32 mouse cellular contexts compared by ENCODE assay signal in genomic region chr2:71140622-71141021, GRCm38 (mm10). TPM values are rescaled to one million over a fixed set of nuclear protein-coding genes. Genes with fewer than 3 reads are reported as not detected.
DNase-seq lines count a peak whose midpoint lies in the region; ATAC-seq and TF ChIP-seq lines count a peak whose summit lies in the region.
"Had no signal": no experiment of that assay in that cellular context is flagged by ENCODE, and none has a peak within 500 bp of the region (broad histone marks: within the 10 kb centered on the region; RNA-seq: fewer than 3 reads in every experiment).

No protein-coding gene starts in this region.

- no peak overlapping the region for H3K4me3 ChIP-seq in midbrain, embryonic 11.5 days (ENCODE audit: low read depth, low read length)
- H3K4me3 ChIP-seq in midbrain, postnatal 0 days (ENCODE audit: low read depth, low read length) = no peak overlapping the region
- H3K4me3 ChIP-seq in ES-Bruce4 (ENCODE audit: low read depth, low read length) (peak overlapping the region; percentile 22), MEL (ENCODE audit: control insufficient read depth in 1 of 2, insufficient read depth in 1 of 2, low read depth in 2 of 2, low read length in 2 of 2) (no peak overlapping the region)
- no peak overlapping the region for H3K4me3 ChIP-seq in intestine, embryonic 16.5 days (ENCODE audit: low read length)
- H3K4me3 ChIP-seq: embryonic facial prominence, embryonic 10.5 days; embryonic facial prominence, embryonic 13.5 days; erythroblast, embryonic 14.5 days; forebrain, embryonic 12.5 days; forebrain, embryonic 15.5 days; heart, embryonic 12.5 days; heart, embryonic 15.5 days; hindbrain, embryonic 10.5 days; hindbrain, embryonic 13.5 days had no signal

- TF ChIP-seq CTCF in midbrain, postnatal 0 days (IDR thresholded peaks at IDR 0.05) = no peak
- no peak for TF ChIP-seq CTCF in ES-Bruce4 (IDR thresholded peaks at IDR 0.05; ENCODE audit: low read depth, low read length)
- no peak for TF ChIP-seq CTCF in MEL (IDR thresholded peaks at IDR 0.05 in 2 of 3, conservative IDR thresholded peaks at IDR 0.05 in 1 of 3; ENCODE audit: control insufficient read depth in 1 of 3, insufficient read depth in 1 of 3, low read depth in 2 of 3, low read length in 3 of 3, poor library complexity in 1 of 3, severe bottlenecking in 1 of 3)

- no peaks in the 10 kb centered on the region for H3K27me3 ChIP-seq in midbrain, embryonic 11.5 days (ENCODE audit: control insufficient read depth, insufficient read depth, low read length)
- H3K27me3 ChIP-seq in midbrain, postnatal 0 days (ENCODE audit: insufficient read depth, low read length) = no peaks in the 10 kb centered on the region
- no peaks in the 10 kb centered on the region for H3K27me3 ChIP-seq in ES-Bruce4 (ENCODE audit: control insufficient read depth, insufficient read depth, low read length, poor library complexity, severe bottlenecking)
- no peaks in the 10 kb centered on the region for H3K27me3 ChIP-seq in MEL (ENCODE audit: control insufficient read depth in 1 of 2, insufficient read depth in 2 of 2, low read length in 2 of 2)
- no peaks in the 10 kb centered on the region for H3K27me3 ChIP-seq in intestine, embryonic 16.5 days (replicated peaks; ENCODE audit: control insufficient read depth, insufficient read depth, low read length)
- H3K27me3 ChIP-seq: forebrain, embryonic 12.5 days; forebrain, embryonic 15.5 days; heart, embryonic 15.5 days; hindbrain, embryonic 13.5 days; Patski had no signal

- H3K4me2 ChIP-seq in midbrain, embryonic 11.5 days = no peak overlapping the region
- H3K4me2 ChIP-seq in midbrain, postnatal 0 days (ENCODE audit: low read depth, low read length, poor library complexity, severe bottlenecking) = no peak overlapping the region
- no peak overlapping the region for H3K4me2 ChIP-seq in intestine, embryonic 16.5 days (ENCODE audit: low read depth, low read length)
- H3K4me2 ChIP-seq: embryonic facial prominence, embryonic 13.5 days; forebrain, embryonic 12.5 days; forebrain, embryonic 15.5 days; heart, embryonic 12.5 days; heart, embryonic 15.5 days; hindbrain, embryonic 13.5 days had no signal

- H3K27ac ChIP-seq in midbrain, embryonic 11.5 days (ENCODE audit: low read depth, low read length) = no peak overlapping the region
- no peak overlapping the region for H3K27ac ChIP-seq in midbrain, postnatal 0 days (ENCODE audit: low read depth, low read length)
- H3K27ac ChIP-seq in ES-Bruce4 (ENCODE audit: insufficient read depth, low read length) (no peak overlapping the region), MEL (ENCODE audit: control insufficient read depth, low read depth, low read length) (no peak overlapping the region)
- no peak overlapping the region for H3K27ac ChIP-seq in intestine, embryonic 16.5 days (ENCODE audit: low read length)
- H3K27ac ChIP-seq: embryonic facial prominence, embryonic 10.5 days; embryonic facial prominence, embryonic 13.5 days; forebrain, embryonic 12.5 days; forebrain, embryonic 15.5 days; heart, embryonic 15.5 days; hindbrain, embryonic 10.5 days; hindbrain, embryonic 13.5 days; hindbrain, postnatal 0 days had no signal

- no peaks in the 10 kb centered on the region for H3K9me3 ChIP-seq in midbrain, embryonic 11.5 days (ENCODE audit: control insufficient read depth, low read length)
- H3K9me3 ChIP-seq in midbrain, postnatal 0 days (ENCODE audit: low read length) = no peaks in the 10 kb centered on the region
- H3K9me3 ChIP-seq in ES-Bruce4 (replicated peaks; ENCODE audit: control insufficient read depth, insufficient read depth, low read length, poor library complexity, severe bottlenecking) = no peaks in the 10 kb centered on the region
- no peaks in the 10 kb centered on the region for H3K9me3 ChIP-seq in MEL (replicated peaks; ENCODE audit: insufficient read depth, low read length)
- H3K9me3 ChIP-seq in intestine, embryonic 16.5 days (ENCODE audit: control insufficient read depth, low read length) = no peaks in the 10 kb centered on the region
- H3K9me3 ChIP-seq: embryonic facial prominence, embryonic 10.5 days; embryonic facial prominence, embryonic 13.5 days; forebrain, embryonic 12.5 days; forebrain, embryonic 15.5 days; heart, embryonic 15.5 days; hindbrain, embryonic 13.5 days had no signal

- TF ChIP-seq RAD21 in MEL (IDR thresholded peaks at IDR 0.05; ENCODE audit: low read depth, low read length) = no peak

- no peaks in the 10 kb centered on the region for H3K79me2 ChIP-seq in MEL (ENCODE audit: control insufficient read depth, insufficient read depth, low read length, poor library complexity)

- 74% methylated on average over 4 of the region's 4 CpGs for WGBS in midbrain, embryonic 11.5 days
- 72% methylated on average over 4 of the region's 4 CpGs for WGBS in midbrain, postnatal 0 days
- 71% methylated on average over 4 of the region's 4 CpGs for WGBS in intestine, embryonic 16.5 days

- H3K9ac ChIP-seq in midbrain, embryonic 11.5 days (ENCODE audit: low read length) = no peak overlapping the region
- no peak overlapping the region for H3K9ac ChIP-seq in midbrain, postnatal 0 days (replicated peaks; ENCODE audit: low read length, poor library complexity, severe bottlenecking)
- no peak overlapping the region for H3K9ac ChIP-seq in ES-Bruce4 (ENCODE audit: low read depth, poor library complexity, severe bottlenecking)
- no peak overlapping the region for H3K9ac ChIP-seq in MEL (ENCODE audit: control insufficient read depth, low read depth, low read length, poor library complexity, severe bottlenecking)
- no peak overlapping the region for H3K9ac ChIP-seq in intestine, embryonic 16.5 days (ENCODE audit: low read depth, low read length)
- H3K9ac ChIP-seq: embryonic facial prominence, embryonic 13.5 days; forebrain, embryonic 12.5 days; forebrain, embryonic 15.5 days; heart, embryonic 12.5 days; heart, embryonic 15.5 days; hindbrain, embryonic 13.5 days had no signal

- ATAC-seq in midbrain, embryonic 11.5 days (ENCODE audit: low FRiP score) = no peak
- ATAC-seq in midbrain, postnatal 0 days (ENCODE audit: low FRiP score) = no peak
- ATAC-seq in intestine, embryonic 16.5 days = no peak
- ATAC-seq: activated CD4-positive, CD25-positive, alpha-beta regulatory T cell, adult 4 months; forebrain, embryonic 15.5 days; hindbrain, postnatal 0 days; inflammation-experienced regulatory T-cells, adult 6 months; Patski had no signal

- TF ChIP-seq POLR2A in ES-Bruce4 (IDR thresholded peaks at IDR 0.05; ENCODE audit: insufficient read depth, low read length) = no peak
- TF ChIP-seq POLR2A in MEL (IDR thresholded peaks at IDR 0.05; ENCODE audit: control insufficient read depth in 1 of 2, insufficient read depth in 1 of 2, low read depth in 1 of 2, low read length in 2 of 2, poor library complexity in 1 of 2) = no peak

- H3K4me1 ChIP-seq in midbrain, embryonic 11.5 days (ENCODE audit: control insufficient read depth, insufficient read depth, low read length) = no peaks in the 10 kb centered on the region
- H3K4me1 ChIP-seq in midbrain, postnatal 0 days (ENCODE audit: insufficient read depth, low read length) = no peaks in the 10 kb centered on the region
- H3K4me1 ChIP-seq in ES-Bruce4 (ENCODE audit: control insufficient read depth, insufficient read depth, low read length) = peaks cover 1% of the 10 kb centered on the region
- peaks cover 2 to 12% of the 10 kb centered on the region in 2 experiments; a peak in 3 of 4 replicates for H3K4me1 ChIP-seq in MEL (ENCODE audit: control insufficient read depth in 1 of 2, insufficient read depth in 2 of 2, low read length in 2 of 2)
- 0 out of 2 replicates have a peak, but pooled peaks cover 1% of the 10 kb centered on the region for H3K4me1 ChIP-seq in intestine, embryonic 16.5 days (ENCODE audit: control insufficient read depth, insufficient read depth, low read length)
- H3K4me1 ChIP-seq: embryonic facial prominence, embryonic 10.5 days; embryonic facial prominence, embryonic 13.5 days; forebrain, embryonic 12.5 days; forebrain, embryonic 15.5 days; heart, embryonic 12.5 days; heart, embryonic 15.5 days; hindbrain, embryonic 10.5 days; hindbrain, embryonic 13.5 days had no signal

- H3K36me3 ChIP-seq in midbrain, embryonic 11.5 days (ENCODE audit: control insufficient read depth, insufficient read depth, low read length) = no peaks in the 10 kb centered on the region
- no peaks in the 10 kb centered on the region for H3K36me3 ChIP-seq in midbrain, postnatal 0 days (ENCODE audit: insufficient read depth, low read length)
- H3K36me3 ChIP-seq in ES-Bruce4 (ENCODE audit: control insufficient read depth, insufficient read depth, low read length, poor library complexity, severe bottlenecking) (no peaks in the 10 kb centered on the region), MEL (ENCODE audit: control insufficient read depth in 1 of 2, insufficient read depth in 2 of 2, low read length in 2 of 2) (peaks cover 0 to 6% of the 10 kb centered on the region in 2 experiments; a peak in 1 of 4 replicates)
- peaks cover 3% of the 10 kb centered on the region; the same call in 1 of the 2 replicates for H3K36me3 ChIP-seq in intestine, embryonic 16.5 days (ENCODE audit: control insufficient read depth, insufficient read depth, low read length)
- H3K36me3 ChIP-seq: embryonic facial prominence, embryonic 10.5 days; forebrain, embryonic 12.5 days; forebrain, embryonic 15.5 days; heart, embryonic 12.5 days; heart, embryonic 15.5 days; hindbrain, embryonic 10.5 days; hindbrain, embryonic 13.5 days had no signal

- DNase-seq in midbrain, embryonic 11.5 days (ENCODE audit: low spot score, missing footprints) = peak; percentile 65
- no peak for DNase-seq in midbrain, postnatal 0 days (ENCODE audit: low spot score)
- DNase-seq in MEL (ENCODE audit: low read depth, low spot score) = peak; percentile 34
- DNase-seq in ZHBTc4 (ENCODE audit: low read depth, low spot score) = peak; percentile 65
- no peak for DNase-seq in retina, embryonic 14.5 days (ENCODE audit: low spot score)
- DNase-seq in natural killer cell, adult 2 months (ENCODE audit: low spot score in 2 of 2) = no peak
- DNase-seq: adrenal gland, postnatal 10 days; cerebellum, adult 11-12 months; cerebellum, adult 8-10 months; cerebellum, postnatal 10 days; cerebellum, postnatal 36 days; embryo, embryonic 11 days; gastrocnemius, postnatal 25 days; heart, adult 18-20 months; heart, postnatal 10 days; heart, postnatal 36 days; kidney, adult 11 months had no signal

- TF ChIP-seq EP300 in ES-Bruce4 (IDR thresholded peaks at IDR 0.05; ENCODE audit: insufficient read depth, low read depth, low read length) (no peak), MEL (IDR thresholded peaks at IDR 0.05; ENCODE audit: low read depth in 1 of 2, low read length in 2 of 2) (no peak)

RNA-seq across cellular contexts. Expression of gene Cybrd1, which starts 22.9 kb away (rescaled TPM):
- 0.22 and 0.26 TPM in 2 replicates for polyA plus RNA-seq in midbrain, embryonic 11.5 days (2014; fragmentation: Nextera tagmentation; extraction: Ambion mirVana)
- total RNA-seq in midbrain, postnatal 0 days (2014; rRNA removed) = 6.3 and 6.9 TPM in 2 replicates
- 1.5 and 2.2 TPM in 2 replicates for polyA plus RNA-seq in midbrain, postnatal 0 days (2015; fragmentation: Nextera tagmentation; extraction: Ambion mirVana)
- 0.33 and 0.85 TPM in 2 replicates for polyA plus RNA-seq in ES-Bruce4 (2011; ENCODE audit: insufficient read depth, insufficient read length, low read depth, missing spikeins)
- total RNA-seq in MEL (2012; rRNA removed) = 0.08 and 0.10 TPM in 2 replicates
- under 1 TPM in 1 of 2 experiments, not detected in 1; 0.21 TPM for polyA plus RNA-seq in MEL (2012; ENCODE audit: insufficient read depth in 1 of 2, insufficient read length in 2 of 2, low read depth in 1 of 2, low replicate concordance in 2 of 2, missing spikeins in 1 of 2)
- 6.3 and 6.9 TPM in 2 replicates for polyA plus RNA-seq in intestine, embryonic 16.5 days (2015; fragmentation: Nextera tagmentation; extraction: Ambion mirVana)
- polyA plus RNA-seq: erythroblast, embryonic 14.5 days had no signal

Comparison
In these comparisons a context has a peak if more than half of its experiments do, and no peak if none do; other contexts are left out.
1. DNase-seq: peak in midbrain, embryonic 11.5 days (single experiment), MEL (single experiment) and ZHBTc4 (single experiment); none in midbrain, postnatal 0 days (single experiment), retina, embryonic 14.5 days (single experiment) and natural killer cell, adult 2 months (0 of 2).